Mouse (Mus musculus) stomach, postnatal 0 days (tissue): Measurements from ENCODE around the gene Atp1a3.

Experiments used
- CTCF ChIP-seq: IDR thresholded peaks from 2 replicates; pipeline ENCODE4 v1.5.1; 2016; ENCODE audit warnings: antibody characterized with exemption, low read depth, mild to moderate bottlenecking, moderate library complexity
- EP300 ChIP-seq: optimal IDR thresholded peaks from 2 replicates; pipeline ENCODE3; 2016; ENCODE audit warnings: antibody characterized with exemption

DNA sequence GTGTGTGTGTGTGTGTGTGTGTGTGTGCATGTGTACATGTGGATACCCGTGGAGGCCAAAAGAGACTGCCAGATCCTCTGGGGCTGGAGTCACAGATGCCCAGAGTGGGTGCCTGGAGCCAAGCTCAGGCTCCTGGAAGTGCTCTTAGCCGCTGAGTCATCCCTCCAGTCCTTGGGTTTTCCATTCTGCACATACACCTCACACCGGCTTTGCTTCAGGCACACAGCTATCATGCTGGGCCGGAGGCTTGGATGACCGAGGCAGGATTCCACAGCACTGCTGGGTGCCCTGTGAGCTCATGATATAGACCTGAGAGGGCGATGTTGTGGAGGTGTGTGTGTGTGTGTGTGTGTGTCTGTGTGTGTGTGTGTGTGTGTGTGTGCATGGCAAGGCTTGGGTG lies 37.3 kb downstream of the Atp1a3 start:
- TF ChIP-seq CTCF = no peak
- no peak for TF ChIP-seq EP300
